Mouse (Mus musculus): ENCODE measurements around the gene Sbf1. TPM values are rescaled to one million over a fixed set of nuclear protein-coding genes. Genes with fewer than 3 reads are reported as not detected.

Gene Sbf1
- polyA plus RNA-seq, 1 experiment from 2014 or later: 61.8 TPM

- no peaks in the 10 kb centered on the region for H3K9me3 ChIP-seq (replicated peaks; ENCODE audit: control insufficient read depth, low read length)
- no peak for ATAC-seq
- H3K4me1 ChIP-seq (ENCODE audit: control insufficient read depth, insufficient read depth, low read length): no peaks in the 10 kb centered on the region
- no peak overlapping the region for H3K4me3 ChIP-seq (ENCODE audit: low read depth, low read length)
- H3K9ac ChIP-seq (ENCODE audit: low read length): no peak overlapping the region
- no peak overlapping the region for H3K27ac ChIP-seq (ENCODE audit: low read depth, low read length)
- DNase-seq (ENCODE audit: low spot score): no peak
- WGBS: 96% methylated on average over 8 of the region's 8 CpGs
- no peak overlapping the region for H3K4me2 ChIP-seq (ENCODE audit: low read length)
- H3K36me3 ChIP-seq (ENCODE audit: control insufficient read depth, insufficient read depth, low read length): peaks cover 91% of the 10 kb centered on the region
- H3K27me3 ChIP-seq (replicated peaks; ENCODE audit: control insufficient read depth, insufficient read depth, low read length): no peaks in the 10 kb centered on the region
These were observed 19.4 kb downstream of the Sbf1 start for GRCm38 (mm10) chr15:89295580-89296165.

GRCm38 (mm10) chr15:89293778-89294177, 21.3 kb downstream of the Sbf1 start:
- H3K27ac ChIP-seq (ENCODE audit: low read depth, low read length): no peak overlapping the region
- peaks cover 93% of the 10 kb centered on the region for H3K36me3 ChIP-seq (ENCODE audit: control insufficient read depth, insufficient read depth, low read length)
- no peak overlapping the region for H3K4me2 ChIP-seq (ENCODE audit: low read length)
- 92% methylated on average over 10 of the region's 10 CpGs for WGBS
- H3K4me1 ChIP-seq (ENCODE audit: control insufficient read depth, insufficient read depth, low read length): no peaks in the 10 kb centered on the region
- ATAC-seq (no peak), DNase-seq (ENCODE audit: low spot score) (no peak)
- H3K9ac ChIP-seq (ENCODE audit: low read length): no peak overlapping the region
- H3K4me3 ChIP-seq (ENCODE audit: low read depth, low read length): no peak overlapping the region
- no peaks in the 10 kb centered on the region for H3K9me3 ChIP-seq (replicated peaks; ENCODE audit: control insufficient read depth, low read length)
- no peaks in the 10 kb centered on the region for H3K27me3 ChIP-seq (replicated peaks; ENCODE audit: control insufficient read depth, insufficient read depth, low read length)

GRCm38 (mm10) chr15:89292795-89293194, 22.3 kb downstream of the Sbf1 start:
- no peak overlapping the region for H3K4me2 ChIP-seq (ENCODE audit: low read length)
- H3K4me1 ChIP-seq (ENCODE audit: control insufficient read depth, insufficient read depth, low read length): no peaks in the 10 kb centered on the region
- 79% methylated on average over 2 of the region's 2 CpGs for WGBS
- DNase-seq (ENCODE audit: low spot score) (no peak), ATAC-seq (no peak)
- H3K9ac ChIP-seq (ENCODE audit: low read length): no peak overlapping the region
- H3K36me3 ChIP-seq (ENCODE audit: control insufficient read depth, insufficient read depth, low read length): peaks cover 97% of the 10 kb centered on the region
- H3K9me3 ChIP-seq (replicated peaks; ENCODE audit: control insufficient read depth, low read length): no peaks in the 10 kb centered on the region
- no peak overlapping the region for H3K27ac ChIP-seq (ENCODE audit: low read depth, low read length)
- H3K27me3 ChIP-seq (replicated peaks; ENCODE audit: control insufficient read depth, insufficient read depth, low read length): no peaks in the 10 kb centered on the region
- H3K4me3 ChIP-seq (ENCODE audit: low read depth, low read length): no peak overlapping the region

- 92% methylated on average over 3 of the region's 3 CpGs for WGBS
- peaks cover 98% of the 10 kb centered on the region for H3K36me3 ChIP-seq (ENCODE audit: control insufficient read depth, insufficient read depth, low read length)
- no peaks in the 10 kb centered on the region for H3K27me3 ChIP-seq (replicated peaks; ENCODE audit: control insufficient read depth, insufficient read depth, low read length)
- DNase-seq (ENCODE audit: low spot score): no peak
- no peak overlapping the region for H3K4me2 ChIP-seq (ENCODE audit: low read length)
- no peaks in the 10 kb centered on the region for H3K4me1 ChIP-seq (ENCODE audit: control insufficient read depth, insufficient read depth, low read length)
- no peak overlapping the region for H3K27ac ChIP-seq (ENCODE audit: low read depth, low read length)
- H3K9me3 ChIP-seq (replicated peaks; ENCODE audit: control insufficient read depth, low read length): no peaks in the 10 kb centered on the region
- H3K9ac ChIP-seq (ENCODE audit: low read length): no peak overlapping the region
- H3K4me3 ChIP-seq (ENCODE audit: low read depth, low read length): no peak overlapping the region
- ATAC-seq: no peak
These were observed 23.6 kb downstream of the Sbf1 start for GRCm38 (mm10) chr15:89291521-89291920.

- H3K9me3 ChIP-seq (replicated peaks; ENCODE audit: control insufficient read depth, low read length): no peaks in the 10 kb centered on the region
- H3K27ac ChIP-seq (ENCODE audit: low read depth, low read length): no peak overlapping the region
- DNase-seq (ENCODE audit: low spot score): no peak
- H3K27me3 ChIP-seq (replicated peaks; ENCODE audit: control insufficient read depth, insufficient read depth, low read length): no peaks in the 10 kb centered on the region
- WGBS: 96% methylated on average over 11 of the region's 11 CpGs
- no peak overlapping the region for H3K9ac ChIP-seq (ENCODE audit: low read length)
- H3K4me1 ChIP-seq (ENCODE audit: control insufficient read depth, insufficient read depth, low read length): no peaks in the 10 kb centered on the region
- H3K4me3 ChIP-seq (ENCODE audit: low read depth, low read length): no peak overlapping the region
- H3K36me3 ChIP-seq (ENCODE audit: control insufficient read depth, insufficient read depth, low read length): peaks cover 99% of the 10 kb centered on the region
- ATAC-seq: no peak
- H3K4me2 ChIP-seq (ENCODE audit: low read length): no peak overlapping the region
These were observed 25.7 kb downstream of the Sbf1 start for GRCm38 (mm10) chr15:89289455-89289854.

- Histone ChIP-seq H3K27me3 (replicated peaks; ENCODE audit: control insufficient read depth, insufficient read depth, low read length) (no peaks in the 10 kb centered on the region), H3K4me2 (ENCODE audit: low read length) (no peak overlapping the region), H3K9ac (ENCODE audit: low read length) (no peak overlapping the region), H3K4me1 (ENCODE audit: control insufficient read depth, insufficient read depth, low read length) (no peaks in the 10 kb centered on the region), H3K27ac (ENCODE audit: low read depth, low read length) (no peak overlapping the region), H3K9me3 (replicated peaks; ENCODE audit: control insufficient read depth, low read length) (no peaks in the 10 kb centered on the region), H3K36me3 (ENCODE audit: control insufficient read depth, insufficient read depth, low read length) (peaks cover 99% of the 10 kb centered on the region), H3K4me3 (ENCODE audit: low read depth, low read length) (no peak overlapping the region)
- no peak for DNase-seq (ENCODE audit: low spot score)
- ATAC-seq: no peak; the same call in 1 of the 2 replicates
- WGBS: 88% methylated on average over 23 of the region's 23 CpGs
These were observed 26.8 kb downstream of the Sbf1 start for GRCm38 (mm10) chr15:89288227-89288767.

- WGBS: 77% methylated on average over 5 of the region's 5 CpGs
- no peak overlapping the region for H3K27ac ChIP-seq (ENCODE audit: low read depth, low read length)
- DNase-seq (ENCODE audit: low spot score) (no peak), ATAC-seq (no peak)
- H3K4me2 ChIP-seq (ENCODE audit: low read length): no peak overlapping the region
- no peaks in the 10 kb centered on the region for H3K4me1 ChIP-seq (ENCODE audit: control insufficient read depth, insufficient read depth, low read length)
- H3K36me3 ChIP-seq (ENCODE audit: control insufficient read depth, insufficient read depth, low read length): peaks cover 99% of the 10 kb centered on the region
- no peak overlapping the region for H3K4me3 ChIP-seq (ENCODE audit: low read depth, low read length)
- no peaks in the 10 kb centered on the region for H3K9me3 ChIP-seq (replicated peaks; ENCODE audit: control insufficient read depth, low read length)
- no peaks in the 10 kb centered on the region for H3K27me3 ChIP-seq (replicated peaks; ENCODE audit: control insufficient read depth, insufficient read depth, low read length)
- no peak overlapping the region for H3K9ac ChIP-seq (ENCODE audit: low read length)
These were observed 28.5 kb downstream of the Sbf1 start for GRCm38 (mm10) chr15:89286582-89286981.

- DNase-seq (ENCODE audit: low spot score): no peak
- no peaks in the 10 kb centered on the region for H3K4me1 ChIP-seq (ENCODE audit: control insufficient read depth, insufficient read depth, low read length)
- H3K4me2 ChIP-seq (ENCODE audit: low read length): no peak overlapping the region
- H3K9me3 ChIP-seq (replicated peaks; ENCODE audit: control insufficient read depth, low read length): no peaks in the 10 kb centered on the region
- no peak overlapping the region for H3K27ac ChIP-seq (ENCODE audit: low read depth, low read length)
- WGBS: 86% methylated on average over 7 of the region's 7 CpGs
- ATAC-seq: no peak
- no peak overlapping the region for H3K4me3 ChIP-seq (ENCODE audit: low read depth, low read length)
- no peaks in the 10 kb centered on the region for H3K27me3 ChIP-seq (replicated peaks; ENCODE audit: control insufficient read depth, insufficient read depth, low read length)
- H3K9ac ChIP-seq (ENCODE audit: low read length): no peak overlapping the region
- peaks cover 99% of the 10 kb centered on the region for H3K36me3 ChIP-seq (ENCODE audit: control insufficient read depth, insufficient read depth, low read length)
These were observed 29.0 kb downstream of the Sbf1 start for GRCm38 (mm10) chr15:89286114-89286513.

- Histone ChIP-seq H3K9me3 (replicated peaks; ENCODE audit: control insufficient read depth, low read length) (no peaks in the 10 kb centered on the region), H3K27me3 (replicated peaks; ENCODE audit: control insufficient read depth, insufficient read depth, low read length) (no peaks in the 10 kb centered on the region), H3K27ac (ENCODE audit: low read depth, low read length) (no peak overlapping the region), H3K4me1 (ENCODE audit: control insufficient read depth, insufficient read depth, low read length) (no peaks in the 10 kb centered on the region), H3K36me3 (ENCODE audit: control insufficient read depth, insufficient read depth, low read length) (peaks cover 99% of the 10 kb centered on the region), H3K4me2 (ENCODE audit: low read length) (no peak overlapping the region), H3K4me3 (ENCODE audit: low read depth, low read length) (no peak overlapping the region), H3K9ac (ENCODE audit: low read length) (no peak overlapping the region)
- ATAC-seq (no peak), DNase-seq (ENCODE audit: low spot score) (no peak)
- 96% methylated on average over 5 of the region's 5 CpGs for WGBS
These were observed 29.6 kb downstream of the Sbf1 start for GRCm38 (mm10) chr15:89285478-89285877.

Data from forebrain, embryonic 14.5 days (tissue).